Mouse (Mus musculus) ZHBTc4 (cell line): ENCODE measurements around the gene Trpm4.

Experiments
- DNase-seq: peaks from one replicate; pipeline ENCODE4 v3.0.0-alpha.2; 2011; ENCODE audit warnings: low read depth, low spot score

Gene Trpm4

GRCm38 (mm10) chr7:45312686-45313453 lies 20.7 kb downstream of the Trpm4 start:
- DNase-seq, result no peak

DNA sequence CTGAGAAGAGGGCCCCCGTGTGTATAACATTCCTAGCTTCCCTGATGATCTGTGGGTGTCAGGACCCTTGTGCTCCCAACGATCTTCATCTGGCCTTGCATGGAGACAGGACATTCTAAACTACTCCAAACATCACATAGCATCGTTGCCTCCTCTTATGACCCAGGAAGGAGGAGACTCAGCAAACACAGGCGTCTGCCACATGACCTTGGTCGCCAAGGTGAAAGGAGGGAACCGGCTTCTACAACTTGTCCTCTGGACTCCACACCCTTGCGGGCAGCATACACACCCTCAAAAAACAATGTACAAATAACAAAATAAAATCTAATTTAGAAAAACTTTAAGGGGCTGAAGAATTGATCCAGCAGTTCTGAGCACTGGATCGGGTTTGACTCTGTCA lies 21.6 kb downstream of the Trpm4 start:
- no peak for DNase-seq

DNA sequence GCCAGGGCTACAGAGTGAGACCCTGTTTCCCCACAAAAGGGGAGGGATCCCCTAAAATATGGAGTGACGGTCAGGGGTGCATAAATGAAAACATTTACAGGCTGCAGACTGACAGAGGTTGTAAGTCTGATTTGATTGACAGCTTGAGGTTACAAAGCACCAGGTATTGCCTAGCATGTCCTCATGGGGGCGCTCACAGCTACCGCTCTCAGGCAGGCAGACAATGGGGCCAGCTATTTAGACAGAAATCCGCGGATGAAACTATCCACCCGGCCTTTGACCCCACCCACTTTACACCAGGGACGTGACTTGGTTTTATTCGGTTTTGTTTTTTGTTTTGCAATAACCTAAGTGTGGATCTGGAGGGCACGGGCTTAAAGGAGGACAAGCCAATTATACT lies 24.1 kb downstream of the Trpm4 start:
- peak; percentile 90 for DNase-seq

- peak; percentile 57 for DNase-seq
These were observed 24.9 kb downstream of the Trpm4 start for GRCm38 (mm10) chr7:45308551-45309240.

GRCm38 (mm10) chr7:45305275-45305674 lies 28.3 kb downstream of the Trpm4 start:
- DNase-seq, result peak; percentile 93

- DNase-seq, result peak; percentile 67
These were observed 28.7 kb downstream of the Trpm4 start for GRCm38 (mm10) chr7:45304869-45305268.

DNA sequence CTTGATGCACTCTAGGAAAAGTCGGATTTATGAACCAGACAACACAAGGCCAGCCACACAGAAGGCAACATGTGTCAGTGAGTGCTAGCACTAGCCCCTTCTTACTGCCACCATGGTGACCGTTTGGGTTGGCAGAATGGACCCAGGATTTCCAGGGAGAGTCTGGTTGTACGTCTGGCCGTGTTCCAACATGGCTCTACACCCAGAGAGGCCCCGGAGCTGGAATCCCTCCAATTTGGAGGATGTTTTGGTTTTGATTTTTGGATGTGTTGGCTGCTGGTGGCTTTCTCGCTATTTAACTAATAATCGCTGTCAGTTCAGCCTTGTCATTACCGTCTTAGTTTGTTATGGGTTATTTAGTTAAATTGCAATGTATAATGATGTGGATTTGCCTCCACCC lies 31.0 kb downstream of the Trpm4 start:
- no peak for DNase-seq

- DNase-seq, result peak; percentile 78
These were observed 33.3 kb downstream of the Trpm4 start for GRCm38 (mm10) chr7:45300270-45300669.

DNA sequence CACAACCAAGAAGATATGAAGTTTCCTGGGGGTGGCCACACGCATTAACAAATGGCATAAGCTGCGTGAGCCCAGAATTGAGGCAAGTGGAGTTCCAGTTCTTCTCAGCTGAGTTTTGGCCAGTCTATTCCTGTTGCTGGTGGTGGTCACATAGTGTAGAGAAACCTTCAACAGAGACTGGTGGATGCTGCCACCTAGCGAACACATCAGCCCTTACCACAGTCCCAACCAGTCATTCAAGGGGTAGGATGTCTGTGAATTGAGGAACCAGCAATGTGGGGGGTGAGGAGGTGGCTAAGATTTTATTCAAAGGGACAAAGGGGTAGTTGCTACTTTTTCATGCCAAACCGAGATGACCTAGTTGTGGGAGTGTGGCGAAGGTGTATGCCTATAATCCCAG lies 33.8 kb downstream of the Trpm4 start:
- DNase-seq, result peak; percentile 80

- peak; percentile 72 for DNase-seq
These were observed 36.0 kb downstream of the Trpm4 start for GRCm38 (mm10) chr7:45297563-45297962.

GRCm38 (mm10) chr7:45296626-45297025 lies 37.0 kb downstream of the Trpm4 start:
- DNase-seq, result no peak

DNA sequence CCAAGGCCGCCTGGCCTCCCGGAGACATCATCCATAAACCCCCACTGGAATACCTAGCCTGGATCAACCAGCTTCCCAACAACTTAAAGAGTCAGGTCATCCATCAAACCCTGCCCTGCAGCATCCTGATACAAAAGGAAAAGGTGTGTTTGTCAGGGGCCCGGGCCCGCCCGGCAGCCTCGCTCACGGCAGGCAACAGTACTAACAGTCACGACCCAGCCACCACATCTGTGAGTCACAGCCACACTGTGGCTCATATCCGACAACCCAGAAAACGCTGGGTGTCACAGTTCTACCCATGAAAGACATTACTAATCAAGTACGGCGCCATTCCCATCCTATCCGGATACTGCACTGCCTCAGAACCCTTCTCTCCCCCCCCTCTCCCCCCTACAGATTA lies 47.1 kb downstream of the Trpm4 start:
- DNase-seq, result no peak

GRCm38 (mm10) chr7:45277136-45277760 lies 56.3 kb downstream of the Trpm4 start, which contains the start of gene Slc6a21:
Gene Slc6a21, plus strand, starts transcription at chr7:45277513.
- peak; percentile 90 for DNase-seq

GRCm38 (mm10) chr7:45273672-45274071 lies 59.9 kb downstream of the Trpm4 start:
- DNase-seq, result no peak

GRCm38 (mm10) chr7:45272786-45273412 lies 60.7 kb downstream of the Trpm4 start:
- peak; percentile 76 for DNase-seq

DNA sequence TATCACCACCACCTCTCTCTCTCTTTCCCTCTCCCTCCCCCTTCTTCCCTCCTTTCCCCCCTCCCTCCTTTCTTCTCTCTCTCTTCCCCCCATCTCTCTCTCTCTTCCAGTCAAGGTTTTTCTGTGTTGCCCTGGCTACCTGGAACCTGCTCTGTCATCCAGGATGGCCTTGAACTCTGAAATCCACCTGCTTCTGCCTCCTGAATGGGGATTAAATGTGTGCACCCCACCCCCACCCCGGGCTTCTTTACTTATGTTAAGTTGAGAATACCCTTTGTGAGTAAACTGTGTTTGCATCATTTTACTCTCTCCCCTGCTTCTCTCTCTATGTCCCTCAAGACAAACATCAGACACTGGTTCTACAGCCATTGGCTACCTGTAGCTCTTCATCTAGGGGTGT lies 68.1 kb downstream of the Trpm4 start:
- no peak for DNase-seq

GRCm38 (mm10) chr7:45264348-45264747 lies 69.2 kb downstream of the Trpm4 start:
- no peak for DNase-seq

DNA sequence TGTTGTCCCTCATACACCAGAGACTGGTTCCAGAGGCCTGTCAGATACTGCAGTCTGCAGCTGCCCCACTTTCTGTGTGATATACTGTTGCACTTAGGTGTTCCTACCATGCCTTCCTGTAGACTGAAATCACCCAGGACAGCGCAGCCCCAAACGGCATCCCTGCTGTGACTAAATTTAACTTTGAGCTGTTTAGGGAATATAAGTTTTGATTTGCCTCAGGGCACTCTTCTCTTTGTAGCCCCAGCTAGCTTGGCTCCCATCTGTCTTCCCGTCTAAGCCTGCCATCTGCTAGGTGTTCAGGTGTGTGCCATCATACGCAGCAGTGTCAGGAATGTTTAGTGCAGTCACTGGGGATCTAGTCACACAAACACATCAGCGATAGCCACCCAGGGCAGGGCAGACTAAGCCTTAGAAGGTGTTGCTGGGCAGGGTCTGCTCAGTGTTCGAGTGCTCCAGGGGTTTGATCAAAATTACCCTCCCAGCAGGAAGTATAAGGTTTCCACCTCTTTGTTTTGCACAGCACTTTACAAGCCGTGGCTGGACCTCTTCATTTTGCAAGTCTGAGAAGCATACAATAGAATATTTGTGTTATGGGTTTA lies 70.5 kb downstream of the Trpm4 start:
- no peak for DNase-seq

DNA sequence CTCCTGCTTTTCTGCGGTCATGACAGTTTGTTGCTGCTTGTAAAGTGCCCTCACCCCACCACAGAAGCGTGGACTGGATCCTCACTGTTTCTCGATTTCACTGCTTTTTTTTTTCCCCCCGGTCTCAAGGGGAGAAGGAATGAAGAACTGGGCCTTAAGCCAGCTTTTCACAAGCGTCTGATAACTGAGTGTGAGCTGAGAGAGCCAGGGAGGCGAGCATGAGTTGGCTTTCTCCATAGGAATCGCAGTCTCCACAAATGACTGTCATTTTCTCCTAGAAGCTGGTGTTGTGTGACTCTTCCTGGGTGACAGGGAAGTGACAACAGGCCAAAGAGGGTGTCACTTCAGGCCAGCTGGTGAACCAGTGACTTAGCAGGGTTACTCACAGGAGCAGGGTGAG lies 71.3 kb downstream of the Trpm4 start:
- no peak for DNase-seq

- no peak for DNase-seq
These were observed 74.3 kb downstream of the Trpm4 start for GRCm38 (mm10) chr7:45259281-45259680.

- DNase-seq, result peak; percentile 35
These were observed 76.3 kb downstream of the Trpm4 start for GRCm38 (mm10) chr7:45257063-45257840.
